Mouse (Mus musculus): Measurements from ENCODE around the gene Sbno1.

DNA sequence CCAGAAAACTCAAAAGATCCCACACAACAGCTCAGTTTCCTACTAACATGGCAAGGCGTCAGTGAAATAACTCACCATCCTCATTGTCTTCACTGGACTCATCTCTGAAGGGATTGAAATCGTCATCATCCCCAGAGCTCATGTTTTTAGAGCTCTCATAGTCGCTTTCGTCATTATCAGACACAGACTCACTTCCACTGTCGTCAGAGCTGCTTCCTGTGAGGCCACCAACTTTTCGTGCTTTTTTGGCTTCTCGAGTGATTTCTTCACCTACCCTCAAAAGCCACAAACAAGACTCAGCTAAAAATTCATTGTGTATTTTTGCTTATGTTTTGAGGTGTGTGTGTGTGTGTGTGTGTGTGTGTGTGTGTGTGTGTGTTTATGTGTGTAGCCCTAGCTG, 32.1 kb downstream of the Sbno1 start:
- TF ChIP-seq POLR2A (IDR thresholded peaks at IDR 0.05; ENCODE audit: insufficient read depth, low read depth, low read length), result no peak
- TF ChIP-seq CTCF (IDR thresholded peaks at IDR 0.05; ENCODE audit: insufficient read depth, low read depth, low read length), result no peak

Data from olfactory bulb, adult 2 months (tissue).